Mouse (Mus musculus): Measurements from ENCODE around the gene Cdh23.

DNA sequence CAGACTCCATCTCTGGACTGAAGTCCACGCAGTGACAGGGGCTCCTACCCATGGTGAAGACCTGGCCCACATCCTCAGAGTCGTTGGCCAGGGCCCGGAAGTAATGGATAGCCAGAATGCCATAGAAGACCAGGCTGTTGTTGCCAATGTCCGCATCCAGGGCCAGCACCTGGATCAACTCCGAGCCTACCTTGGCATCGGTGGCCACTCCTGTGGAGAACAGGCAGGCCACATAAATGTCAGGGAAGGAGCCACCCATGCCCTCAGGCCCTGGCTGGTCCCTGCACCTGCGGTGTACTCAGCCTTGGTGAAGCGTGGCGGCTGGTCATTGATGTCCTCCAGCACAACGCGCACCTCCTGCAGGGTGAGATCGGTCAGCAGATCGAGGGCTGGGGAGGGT, 385.7 kb downstream of the Cdh23 start:
- TF ChIP-seq MAFK (IDR thresholded peaks at IDR 0.05; ENCODE audit: insufficient read depth, low read depth, low read length) = no peak
- TF ChIP-seq CHD2 (IDR thresholded peaks at IDR 0.05; ENCODE audit: low read depth, low read length) = no peak
